Mouse (Mus musculus) heart, postnatal 36 days (tissue): ENCODE data around the gene Iqcf5. TPM values are rescaled to one million over a fixed set of nuclear protein-coding genes. Genes with fewer than 3 reads are reported as not detected.

Experiments used
- DNase-seq, 2 experiments: peaks; one replicate each; pipeline ENCODE4 v3.0.0; 2021 to 2022
- intact Hi-C: fragments of 180-260 bp; cut with DNase I; formaldehyde crosslinking; loops from one replicate; pipeline ENCODE4 v1.15.1; 2025
- total RNA-seq, 2 experiments: library from RNA; stranded (reverse); gene quantifications; 2 replicates each; pipeline ENCODE4 v1.2.3; 2021

Gene Iqcf5
- total RNA-seq = not detected

DNA sequence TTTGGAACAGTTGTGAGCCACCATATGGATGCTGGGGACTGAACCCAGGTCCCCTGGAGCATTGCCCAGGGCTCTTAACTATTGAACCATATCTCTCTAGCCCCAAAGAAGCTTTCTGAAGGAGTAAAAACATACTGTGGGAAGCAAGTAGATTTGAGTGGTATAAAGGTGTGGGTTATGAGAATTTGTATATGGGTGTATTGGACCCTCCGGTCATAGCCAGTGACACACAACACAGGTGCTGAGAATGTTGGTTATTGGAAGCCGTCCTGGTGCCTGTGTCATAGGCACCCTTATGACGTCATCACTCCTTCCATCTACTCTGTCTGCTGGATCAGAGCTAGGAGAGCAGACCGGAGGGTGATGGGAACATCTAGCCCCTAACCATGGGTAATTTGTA, at the start of gene Iqcf5:
Gene Iqcf5, plus strand, starts transcription at position 301 of the 400 bp plus-strand sequence.
- intact Hi-C loops = no loop called here

DNA sequence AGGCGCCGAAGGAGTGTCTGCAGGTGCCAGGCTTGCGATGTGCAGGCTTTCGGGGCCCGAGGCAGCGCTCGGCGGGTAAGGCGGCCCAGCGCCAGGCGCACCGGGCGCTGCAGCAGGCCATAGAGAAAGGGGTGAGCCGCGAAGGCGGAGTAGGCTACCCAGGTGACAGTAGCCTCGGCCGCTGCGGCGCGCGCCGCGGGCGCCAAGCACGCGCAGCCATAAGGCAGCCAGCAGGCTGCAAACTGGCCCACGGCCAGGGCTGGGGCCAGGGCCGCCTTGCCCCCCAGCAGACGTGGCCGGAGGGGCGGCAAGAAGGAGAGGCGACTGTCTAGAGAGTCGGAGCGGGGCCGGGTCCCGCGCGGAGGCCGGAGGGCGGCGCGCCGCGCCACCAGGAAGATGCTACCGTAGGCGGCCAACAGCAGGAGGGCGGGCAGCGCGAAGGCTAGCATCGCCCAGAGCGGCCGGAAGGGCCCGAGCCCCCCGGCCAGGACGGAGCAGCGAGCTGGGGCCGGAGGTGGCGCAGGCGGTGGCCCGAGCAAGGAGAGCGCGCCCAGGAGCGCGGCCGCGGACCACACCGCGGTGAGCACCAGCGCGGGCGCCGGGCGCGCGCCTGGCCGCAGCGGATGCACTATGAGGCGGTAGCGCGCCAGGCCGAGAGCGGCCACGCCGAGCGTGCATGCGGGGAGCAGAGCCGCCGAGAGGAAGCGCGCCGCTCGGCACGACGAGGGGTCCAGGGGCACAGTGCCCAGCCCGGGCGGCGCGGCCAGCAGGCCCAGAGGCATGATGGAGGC, 49.4 kb upstream of the Iqcf5 start:
- peak; percentile 52 to 68 for DNase-seq
- intact Hi-C loops = no loop called here

More for the DNA sequence above, at the start of gene Iqcf5:
- DNase-seq = no peak

DNA sequence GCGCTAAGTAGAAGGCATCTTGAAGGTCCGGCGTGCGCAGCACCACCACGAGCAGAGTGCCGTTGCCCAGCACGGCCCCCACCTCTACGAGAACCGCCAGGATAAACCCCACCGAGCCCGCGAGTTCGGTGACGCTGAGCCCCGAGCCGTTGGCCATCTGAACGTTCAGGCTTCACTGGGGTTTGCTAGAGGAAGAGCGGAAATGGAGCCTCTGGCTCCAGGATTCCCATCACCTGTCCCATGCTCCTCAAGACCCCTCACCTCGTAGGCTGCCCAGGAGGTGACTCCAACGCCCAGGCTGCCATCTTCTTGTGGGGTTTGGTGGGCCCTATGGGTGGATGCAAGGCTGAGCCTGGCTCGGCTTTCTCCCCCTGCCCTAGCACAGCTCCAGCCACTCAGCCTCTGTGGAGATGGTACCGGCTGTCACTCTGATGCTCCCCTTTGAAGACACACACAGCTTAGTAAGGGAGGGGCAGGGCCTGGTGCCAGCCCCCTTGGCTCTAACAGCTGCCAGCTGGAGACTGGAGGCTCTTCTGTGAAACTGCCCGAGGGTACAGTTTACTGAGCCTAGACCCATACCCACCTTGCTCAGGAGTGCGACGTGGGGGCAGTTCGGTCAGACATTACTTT, 48.7 kb upstream of the Iqcf5 start, which contains the start of gene Gpr62:
Gene Gpr62, minus strand, starts transcription at position 368 of the 630 bp plus-strand sequence.
- intact Hi-C loops = no loop called here
- DNase-seq = no peak

DNA sequence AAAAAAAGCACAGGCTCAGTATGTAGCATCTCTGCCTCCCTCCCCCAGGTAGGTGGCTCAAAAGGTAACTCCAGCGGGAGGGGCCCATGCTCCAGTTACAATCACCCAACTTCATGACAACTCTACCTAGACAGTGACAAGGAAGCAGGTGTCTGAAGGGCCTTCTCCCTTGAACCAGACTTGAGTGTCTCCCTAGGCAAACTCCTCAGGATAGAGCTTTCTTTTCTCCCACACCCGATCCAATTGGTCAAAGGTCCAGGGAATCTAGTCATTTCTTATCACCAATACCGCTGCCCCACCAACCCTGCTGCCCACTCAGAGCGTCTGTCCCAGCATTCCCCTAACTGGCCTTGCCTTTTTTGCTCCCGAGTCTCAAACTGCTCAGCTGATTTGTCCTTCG, 47.7 kb upstream of the Iqcf5 start:
- no peak for DNase-seq
- intact Hi-C loops = no loop called here

DNA sequence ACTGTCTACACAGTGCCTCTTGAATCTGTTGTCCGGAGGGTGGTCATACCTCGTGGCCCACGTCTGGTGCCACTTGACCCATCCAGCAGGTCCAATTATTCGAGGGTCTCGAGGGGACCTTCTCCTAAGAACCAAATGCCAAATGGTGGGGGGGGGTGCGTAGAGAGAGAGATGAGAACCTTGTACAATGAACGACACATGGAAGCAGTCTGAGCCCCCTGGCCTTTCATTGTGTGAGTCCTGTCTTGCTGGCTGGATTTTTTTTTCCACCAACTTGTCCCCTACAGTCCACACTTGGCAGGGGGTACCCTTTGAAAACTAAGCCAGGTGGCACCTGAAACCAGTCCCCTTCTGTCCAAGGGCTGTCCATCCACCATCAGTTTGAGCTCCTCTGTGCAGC, 46.6 kb upstream of the Iqcf5 start:
- no peak for DNase-seq
- intact Hi-C loops = no loop called here

DNA sequence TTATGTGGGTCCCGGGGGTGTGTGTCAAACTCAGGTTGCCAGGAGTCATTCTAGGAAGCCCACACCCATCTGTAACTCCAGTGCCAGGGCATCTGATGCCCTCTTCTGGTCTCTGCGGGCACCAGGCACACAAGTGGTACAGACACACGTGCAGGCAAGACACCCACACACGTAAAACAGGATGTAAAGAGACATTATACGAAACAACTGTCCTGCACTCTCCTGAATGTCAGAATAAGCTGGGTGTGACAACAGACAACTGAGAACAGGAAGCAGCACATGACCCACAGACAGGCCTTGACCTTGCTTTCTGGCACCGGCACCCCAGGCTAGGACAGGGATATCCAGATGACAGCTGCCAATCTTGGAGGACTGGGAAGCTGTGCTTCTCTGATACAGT, 45.1 kb upstream of the Iqcf5 start:
- DNase-seq = no peak
- intact Hi-C loops = no loop called here

DNA sequence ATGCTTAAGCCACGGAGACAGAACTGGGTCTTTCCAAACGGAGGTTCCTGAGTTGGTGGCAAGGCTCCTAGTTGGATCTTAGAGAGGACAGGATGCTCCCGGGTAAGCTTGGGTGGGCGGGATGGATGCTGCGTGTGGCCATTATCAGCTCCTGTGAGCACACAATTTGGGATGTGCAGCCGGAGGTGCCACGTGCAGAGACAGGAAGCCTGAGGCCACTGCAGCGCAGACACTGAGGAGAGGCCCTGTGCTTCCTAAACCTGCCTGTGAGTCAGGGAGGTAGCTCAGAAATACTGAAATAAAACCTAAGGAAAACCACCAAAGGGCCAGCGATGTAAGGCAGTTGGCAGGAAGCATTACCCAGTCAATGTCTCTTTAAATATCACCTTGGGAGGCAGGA, 44.6 kb upstream of the Iqcf5 start:
- intact Hi-C loops = no loop called here
- DNase-seq = no peak

DNA sequence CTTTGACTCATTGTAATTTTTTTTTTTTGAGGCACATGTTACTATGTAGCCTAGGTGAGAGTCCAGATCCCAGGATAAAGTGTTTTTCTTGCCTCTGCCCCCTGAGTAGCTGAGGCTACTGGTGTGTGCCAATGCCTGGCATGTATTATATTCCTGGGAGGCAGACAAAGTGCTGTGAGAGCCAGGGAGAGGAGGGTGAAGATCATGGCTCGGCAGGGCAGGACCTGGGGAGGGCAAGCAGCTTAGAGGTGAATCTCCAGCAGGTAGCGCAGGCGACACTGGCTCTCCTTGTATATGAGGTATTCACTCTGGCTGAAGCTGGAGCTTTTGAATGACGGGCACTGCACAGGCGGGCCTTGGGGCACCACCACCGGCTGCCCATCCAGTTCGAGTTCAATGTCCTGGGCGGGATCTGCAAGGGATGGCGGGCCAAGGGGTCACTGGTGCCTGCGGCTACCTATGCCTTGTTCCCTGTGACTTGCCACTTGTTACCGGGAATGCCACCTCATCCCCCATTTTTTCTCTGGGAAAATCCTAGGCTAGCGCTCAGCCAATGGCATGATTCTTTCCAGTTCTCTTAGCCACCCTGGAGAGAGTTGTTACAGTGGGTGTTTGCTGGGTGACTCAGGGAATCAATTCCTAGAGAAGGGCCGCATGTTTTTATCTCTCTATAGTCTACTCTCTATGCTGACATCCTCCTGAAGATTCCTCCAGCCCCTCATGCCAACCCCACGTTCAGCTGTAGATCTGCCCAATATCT, 43.2 kb upstream of the Iqcf5 start:
- intact Hi-C loops = no loop called here
- no peak for DNase-seq

DNA sequence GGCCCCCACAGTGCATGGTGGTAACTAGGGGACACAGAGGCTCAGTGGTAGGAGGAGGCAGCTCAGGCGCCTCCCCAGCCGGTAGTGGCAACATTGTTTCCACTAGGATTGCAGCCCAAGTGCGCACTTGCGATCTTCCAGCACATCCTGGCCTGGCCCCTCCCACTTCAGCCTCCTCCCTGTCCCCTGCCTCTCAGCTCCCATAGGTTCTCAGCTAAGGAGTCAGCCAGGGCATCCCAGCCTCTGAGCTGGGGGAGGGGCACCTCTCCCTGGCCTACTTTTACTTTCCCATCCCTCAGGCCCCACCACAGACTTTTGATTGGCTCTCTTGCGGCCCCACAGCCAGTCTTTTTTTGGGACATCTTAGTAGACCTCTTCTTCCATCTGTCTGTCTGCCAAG, 42.5 kb upstream of the Iqcf5 start:
- intact Hi-C loops = loop anchor here (1.0 kb wide), 1 partner anchor 24 kb away; no protein-coding TSS in a partner anchor

DNA sequence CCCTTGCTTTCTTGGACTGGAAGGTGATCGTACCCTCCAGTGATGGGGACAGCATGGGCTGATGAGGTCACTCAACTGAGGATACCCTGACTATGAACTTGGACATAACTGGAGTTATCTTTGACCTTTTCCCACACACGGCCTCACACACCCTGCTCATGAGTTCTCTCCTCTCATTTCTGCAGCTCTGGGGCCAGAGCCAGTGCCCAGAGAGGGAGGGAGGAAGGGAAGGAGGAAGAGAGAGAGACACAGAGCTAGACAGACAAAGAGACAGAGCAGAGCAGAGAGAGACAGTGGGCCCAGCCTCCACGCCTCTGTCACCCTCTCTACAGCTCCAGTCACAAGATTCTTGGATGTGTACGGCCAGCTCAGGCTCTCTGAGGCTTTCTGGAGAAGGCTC, 42.1 kb upstream of the Iqcf5 start:
- intact Hi-C loops = loop anchor here (1.0 kb wide), 1 partner anchor 24 kb away; no protein-coding TSS in a partner anchor
- no peak for DNase-seq

More for the DNA sequence above, 42.5 kb upstream of the Iqcf5 start:
- DNase-seq = peak; percentile 59 to 67

DNA sequence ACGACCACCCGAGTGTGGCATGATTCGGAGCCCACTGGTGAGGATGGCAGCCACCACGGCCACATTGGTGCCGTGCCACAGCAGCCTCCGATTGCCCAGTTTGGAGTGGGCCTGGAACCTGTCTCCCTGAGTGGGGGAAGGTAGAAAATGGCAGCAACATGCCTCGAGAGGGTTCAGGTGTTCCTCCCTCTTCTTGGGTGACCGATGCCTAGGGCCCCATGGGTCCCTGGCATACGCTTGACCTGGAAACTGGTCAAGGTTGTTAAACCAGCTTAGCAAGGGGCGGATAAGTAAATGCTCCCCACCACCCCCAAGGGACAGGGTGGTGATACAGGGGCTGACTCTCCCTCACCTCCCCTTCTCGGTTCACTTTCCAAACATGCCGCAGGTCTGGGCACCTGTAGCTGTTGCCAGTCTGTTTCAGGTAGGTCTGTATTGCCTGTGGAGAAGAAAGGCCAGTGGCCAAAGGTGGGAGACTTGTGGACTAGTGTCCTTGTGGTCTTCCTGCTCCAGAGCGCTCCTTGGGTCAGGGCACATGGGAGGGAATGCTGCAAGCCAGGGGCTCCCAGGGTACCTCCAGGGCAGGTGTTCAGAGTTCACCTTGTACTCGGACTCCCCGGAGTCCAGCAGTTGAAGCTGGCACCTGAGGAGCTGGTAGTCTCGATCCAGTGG, 41.2 kb upstream of the Iqcf5 start:
- peak in 1 of 2 experiments; percentile 3 for DNase-seq
- intact Hi-C loops = no loop called here

DNA sequence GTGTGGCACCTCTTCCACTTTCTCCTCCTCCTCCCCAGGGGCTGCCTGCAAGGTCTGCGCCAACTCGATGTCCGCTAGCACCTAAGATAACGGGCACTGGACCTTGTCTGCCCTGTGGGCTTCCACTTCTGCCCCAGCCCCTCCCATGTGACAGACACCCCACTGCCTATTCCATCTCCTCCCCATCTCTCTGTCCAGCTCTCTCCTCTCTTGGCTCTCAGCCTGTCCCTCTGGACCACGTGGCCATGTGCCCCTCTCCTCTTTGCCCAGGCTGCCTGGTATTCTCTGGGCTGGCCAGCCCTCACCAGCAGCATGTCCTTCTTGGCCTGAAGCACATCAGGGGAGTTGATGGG, 40.6 kb upstream of the Iqcf5 start:
- DNase-seq = peak in 1 of 2 experiments; percentile 6
- intact Hi-C loops = loop anchor here (2.0 kb wide), 1 partner anchor 45 kb away; the partner anchor contains the start of gene Rpl29

DNA sequence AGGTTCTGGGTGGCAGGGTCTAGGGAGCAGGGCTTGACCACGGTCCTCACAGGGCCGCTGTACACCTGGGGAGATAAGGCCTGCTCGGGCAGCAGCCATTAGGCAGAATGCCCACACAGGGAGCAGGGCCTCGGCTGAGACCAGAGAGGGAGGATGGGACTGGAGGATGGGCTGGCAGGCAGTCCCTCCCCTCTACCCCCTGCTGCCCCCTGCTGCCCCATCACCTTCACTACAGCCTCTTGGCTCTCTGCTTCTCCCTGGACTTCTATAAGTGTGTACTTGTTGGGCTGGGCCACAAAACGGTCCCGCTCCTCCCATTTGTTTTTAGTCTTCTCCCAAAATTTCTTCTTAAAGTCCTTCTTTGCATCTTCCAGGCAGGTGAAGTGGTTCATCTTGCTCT, 39.9 kb upstream of the Iqcf5 start:
- peak; percentile 72 to 77 for DNase-seq
- intact Hi-C loops = loop anchor here (2.0 kb wide), 1 partner anchor 46 kb away; the partner anchor contains the start of gene Rpl29

DNA sequence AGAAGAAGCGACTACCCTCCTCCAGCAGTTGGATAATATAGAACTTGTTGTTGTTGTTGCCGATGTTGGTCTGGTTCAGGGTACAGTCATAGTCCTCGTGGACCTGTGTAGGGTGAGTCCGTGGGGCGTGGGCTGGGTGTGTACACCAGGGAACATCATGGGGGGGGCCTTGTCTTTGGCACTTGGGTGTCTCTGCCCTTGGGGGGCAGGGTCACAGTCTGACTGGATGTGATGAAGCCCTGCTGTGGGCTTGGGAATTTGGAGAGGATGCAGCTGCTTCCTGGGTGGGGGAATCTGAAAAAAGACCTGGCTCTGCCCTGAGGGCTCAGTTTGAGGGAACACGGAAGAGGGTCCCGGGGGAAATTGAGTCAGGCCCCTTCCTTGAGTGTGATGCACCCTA, 39.3 kb upstream of the Iqcf5 start:
- intact Hi-C loops = loop anchor here (2.0 to 5.0 kb wide), 4 partner anchors 46 to 318 kb away; partner anchors contain the start of genes Glyctk and Rpl29
- peak in 1 of 2 experiments; percentile 49 for DNase-seq

DNA sequence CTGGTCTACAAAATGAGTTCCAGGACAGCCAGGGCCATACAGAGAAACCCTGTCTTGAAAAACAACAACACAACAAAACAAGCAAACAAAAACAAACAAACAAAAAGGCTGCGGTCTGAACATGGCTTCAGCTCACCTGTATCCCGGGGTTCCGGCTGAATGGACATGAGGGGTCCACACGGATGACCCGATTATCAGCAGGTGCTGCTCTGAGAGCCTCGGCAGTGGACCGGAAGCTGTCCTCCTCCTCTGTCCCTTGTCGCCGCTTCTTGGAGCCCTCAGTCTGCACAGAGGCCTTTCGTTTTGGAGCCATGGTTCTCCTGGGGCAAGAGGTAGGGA, 38.7 kb upstream of the Iqcf5 start, which contains the start of gene Rrp9:
Gene Rrp9, plus strand, starts transcription at position 301 of the 339 bp plus-strand sequence.
- no peak for DNase-seq
- intact Hi-C loops = loop anchor here (1.0 to 5.0 kb wide), 7 partner anchors 27 to 318 kb away; partner anchors contain the start of genes Glyctk and Rpl29

DNA sequence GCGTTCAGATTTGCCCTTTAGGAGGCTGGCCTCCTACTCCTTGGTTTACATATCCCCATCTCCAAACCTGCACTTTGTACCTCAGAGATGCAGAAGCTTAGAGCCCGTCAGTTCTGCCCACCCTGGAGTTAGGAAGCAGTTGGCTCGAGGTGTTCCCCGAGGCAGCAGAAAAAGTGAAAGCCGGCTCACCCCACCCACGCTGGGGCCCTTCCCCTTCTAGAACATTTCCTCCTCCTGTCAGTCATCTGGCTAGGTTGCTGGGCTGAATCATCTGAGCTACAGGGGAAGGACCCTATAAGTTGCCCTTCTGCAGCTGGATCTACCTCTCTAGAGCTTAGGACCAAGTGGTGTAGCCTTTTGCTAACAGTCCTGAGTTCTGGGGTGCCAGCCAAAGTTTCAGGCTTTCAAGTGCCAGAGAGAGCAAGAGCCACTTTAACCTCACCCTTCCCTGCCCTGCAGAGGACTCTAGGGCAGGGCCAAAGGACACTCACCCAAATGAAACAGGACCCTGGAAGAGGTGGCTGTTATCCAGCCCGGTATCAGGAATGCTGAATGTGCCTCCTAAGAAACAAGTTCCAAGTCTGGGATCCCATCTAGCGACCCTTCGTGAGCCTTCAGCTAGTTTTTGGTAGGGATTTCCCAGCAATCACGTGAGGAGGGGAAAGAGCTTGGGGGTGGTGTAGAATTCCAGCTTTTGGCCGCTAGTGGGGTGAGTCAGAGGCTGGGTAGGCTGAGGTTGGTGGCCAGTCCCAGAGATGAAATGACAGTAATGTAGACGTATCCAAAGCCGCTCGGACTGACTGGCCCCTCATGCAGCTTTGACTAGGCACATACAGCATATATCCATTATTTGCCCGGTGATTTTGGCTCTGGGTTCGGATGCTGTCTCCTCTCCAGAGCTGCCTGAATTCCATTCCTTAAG, 38.1 kb upstream of the Iqcf5 start:
- DNase-seq = peak; percentile 69 to 80
- intact Hi-C loops = loop anchor here (1.0 to 5.0 kb wide), 6 partner anchors 28 to 319 kb away; partner anchors contain the start of gene Glyctk

DNA sequence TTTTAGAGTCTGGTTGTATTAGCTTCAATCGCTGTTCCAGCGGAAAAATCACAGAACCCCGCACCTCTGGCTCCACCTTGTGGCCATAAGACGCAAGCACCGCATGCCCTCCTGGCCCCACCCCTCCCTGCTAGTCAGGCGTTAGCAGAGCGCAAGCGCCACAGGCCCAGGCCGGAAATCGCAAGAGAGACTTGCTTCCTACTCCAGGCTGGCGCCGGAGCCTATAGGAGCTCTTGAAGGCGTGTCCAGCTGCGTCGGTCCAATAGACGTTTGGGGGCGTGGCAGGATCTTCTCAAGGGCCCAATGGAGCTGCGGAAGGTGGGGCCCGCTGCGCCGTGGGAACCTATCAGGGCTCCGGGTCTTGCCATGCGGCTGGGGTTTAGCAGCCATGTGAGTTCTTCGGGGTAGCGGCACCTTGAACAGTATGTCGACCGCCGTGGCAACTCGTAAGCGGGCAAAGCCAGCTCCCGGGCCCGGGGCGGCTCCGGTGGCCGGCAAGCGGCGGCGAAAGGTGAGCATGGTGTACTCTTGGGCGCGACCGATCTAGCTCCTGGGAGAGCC, 37.4 kb upstream of the Iqcf5 start, which contains the start of gene Parp3:
Gene Parp3, minus strand, starts transcription at position 26 of the 561 bp plus-strand sequence.
- intact Hi-C loops = loop anchor here (1.0 to 5.0 kb wide), 6 partner anchors 29 to 320 kb away; partner anchors contain the start of gene Glyctk
- DNase-seq = peak; percentile 96 to 99

DNA sequence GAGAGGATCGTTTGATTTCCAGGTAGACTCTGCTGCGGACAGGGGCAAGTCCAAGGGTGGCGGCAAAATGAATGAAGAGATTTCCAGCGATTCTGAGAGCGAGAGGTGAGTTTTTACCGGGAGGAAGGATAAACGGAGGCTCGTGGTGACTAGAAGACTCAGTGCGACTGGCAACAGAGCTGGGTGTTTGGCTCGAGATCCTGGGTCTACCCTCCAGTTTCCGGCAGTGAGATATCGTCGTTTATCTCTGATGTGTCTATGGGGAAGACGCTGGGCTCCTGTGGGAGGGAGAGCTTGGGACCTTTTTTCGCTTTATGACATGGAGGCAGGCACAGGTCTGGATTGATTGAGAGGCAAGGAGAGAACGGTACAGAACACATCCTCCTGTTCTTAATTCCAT, 36.7 kb upstream of the Iqcf5 start:
- no peak for DNase-seq
- intact Hi-C loops = loop anchor here (2.0 to 5.0 kb wide), 6 partner anchors 105 to 320 kb away; partner anchors contain the start of gene Glyctk
